Mouse (Mus musculus): ENCODE results near the gene Chrna5. TPM values are rescaled to one million over a fixed set of nuclear protein-coding genes. Genes with fewer than 3 reads are reported as not detected.
A peak's percentile ranks its signal among the peaks of the same experiment; 100 is the strongest.
"Not testable (repeated sequence)": the region's sequence is repeated elsewhere in the genome, so short reads cannot be mapped to it uniquely, and the experiment has no call there.

The Chrna5 gene
- 0.21 and 0.39 TPM in 2 replicates for polyA plus RNA-seq (2014; fragmentation: Nextera tagmentation; extraction: Ambion mirVana)

- Histone ChIP-seq H3K9ac (peak within 1 kb of the TSS; percentile 46), H3K4me3 (ENCODE audit: low read depth, low read length) (peak within 1 kb of the TSS; percentile 58), H3K4me2 (peak within 1 kb of the TSS; percentile 92), H3K9me3 (ENCODE audit: low read depth, low read length) (no peaks in the 10 kb centered on the region), H3K36me3 (ENCODE audit: insufficient read depth) (no peaks in the 10 kb centered on the region), H3K27ac (ENCODE audit: low read depth) (no peak within 1 kb of the TSS), H3K4me1 (ENCODE audit: insufficient read depth) (no peaks in the 10 kb centered on the region), H3K27me3 (ENCODE audit: insufficient read depth, low read length) (peaks cover 39% of the 10 kb centered on the region)
- no peak for DNase-seq
- no peak for ATAC-seq (ENCODE audit: insufficient read depth)
- 68% methylated on average over 8 of the region's 8 CpGs for WGBS
- no peak for TF ChIP-seq CTCF (IDR thresholded peaks at IDR 0.05; ENCODE audit: low read depth)
These were observed at the start of gene Chrna5 for GRCm38 (mm10) chr9:54980674-54981073. Gene Chrna5, plus strand, starts transcription at chr9:54980880.

GRCm38 (mm10) chr9:54931765-54932164, 48.9 kb upstream of the Chrna5 start:
- ATAC-seq (ENCODE audit: insufficient read depth) (no peak), DNase-seq (no peak)
- 0 out of 2 replicates have a peak, but pooled peaks have one; percentile 3 for TF ChIP-seq CTCF (IDR thresholded peaks at IDR 0.05; ENCODE audit: low read depth)
- no peak overlapping the region for H3K4me2 ChIP-seq
- H3K36me3 ChIP-seq (ENCODE audit: insufficient read depth): no peaks in the 10 kb centered on the region
- no peaks in the 10 kb centered on the region for H3K9me3 ChIP-seq (ENCODE audit: low read depth, low read length)
- whole genome bisulfite sequencing: 10% methylated on average over 1 of the region's 1 CpGs
- no peak overlapping the region for H3K4me3 ChIP-seq (ENCODE audit: low read depth, low read length)
- no peaks in the 10 kb centered on the region for H3K4me1 ChIP-seq (ENCODE audit: insufficient read depth)
- no peak overlapping the region for H3K27ac ChIP-seq (ENCODE audit: low read depth)
- H3K27me3 ChIP-seq (ENCODE audit: insufficient read depth, low read length): no peaks in the 10 kb centered on the region
- no peak overlapping the region for H3K9ac ChIP-seq

- no peak for TF ChIP-seq CTCF (IDR thresholded peaks at IDR 0.05; ENCODE audit: low read depth)
- 68% methylated on average over 2 of the region's 2 CpGs for WGBS
- no peak overlapping the region for H3K4me2 ChIP-seq
- H3K4me3 ChIP-seq (ENCODE audit: low read depth, low read length): no peak overlapping the region
- no peaks in the 10 kb centered on the region for H3K4me1 ChIP-seq (ENCODE audit: insufficient read depth)
- no peaks in the 10 kb centered on the region for H3K27me3 ChIP-seq (ENCODE audit: insufficient read depth, low read length)
- H3K36me3 ChIP-seq (ENCODE audit: insufficient read depth): no peaks in the 10 kb centered on the region
- DNase-seq (no peak), ATAC-seq (ENCODE audit: insufficient read depth) (no peak)
- H3K9me3 ChIP-seq (ENCODE audit: low read depth, low read length): no peaks in the 10 kb centered on the region
- H3K9ac ChIP-seq: no peak overlapping the region
- H3K27ac ChIP-seq (ENCODE audit: low read depth): no peak overlapping the region
These were observed 48.3 kb upstream of the Chrna5 start for GRCm38 (mm10) chr9:54932379-54932778.

GRCm38 (mm10) chr9:54942071-54942470, 38.6 kb upstream of the Chrna5 start:
- no peak overlapping the region for H3K4me2 ChIP-seq
- DNase-seq: no peak
- no peaks in the 10 kb centered on the region for H3K27me3 ChIP-seq (ENCODE audit: insufficient read depth, low read length)
- no peak for TF ChIP-seq CTCF (IDR thresholded peaks at IDR 0.05; ENCODE audit: low read depth)
- H3K9ac ChIP-seq: no peak overlapping the region
- no peak for ATAC-seq (ENCODE audit: insufficient read depth)
- H3K27ac ChIP-seq (ENCODE audit: low read depth): no peak overlapping the region
- 85% methylated on average over 4 of the region's 4 CpGs for WGBS
- no peaks in the 10 kb centered on the region for H3K4me1 ChIP-seq (ENCODE audit: insufficient read depth)
- no peaks in the 10 kb centered on the region for H3K9me3 ChIP-seq (ENCODE audit: low read depth, low read length)
- no peaks in the 10 kb centered on the region for H3K36me3 ChIP-seq (ENCODE audit: insufficient read depth)
- H3K4me3 ChIP-seq (ENCODE audit: low read depth, low read length): no peak overlapping the region

- Histone ChIP-seq H3K9ac (no peak overlapping the region), H3K4me2 (no peak overlapping the region), H3K4me1 (ENCODE audit: insufficient read depth) (no peaks in the 10 kb centered on the region), H3K4me3 (ENCODE audit: low read depth, low read length) (no peak overlapping the region), H3K9me3 (ENCODE audit: low read depth, low read length) (no peaks in the 10 kb centered on the region), H3K27me3 (ENCODE audit: insufficient read depth, low read length) (no peaks in the 10 kb centered on the region), H3K27ac (ENCODE audit: low read depth) (no peak overlapping the region), H3K36me3 (ENCODE audit: insufficient read depth) (no peaks in the 10 kb centered on the region)
- DNase-seq: no peak
- no peak for ATAC-seq (ENCODE audit: insufficient read depth)
- WGBS: 62% methylated on average over 2 of the region's 2 CpGs
- no peak for TF ChIP-seq CTCF (IDR thresholded peaks at IDR 0.05; ENCODE audit: low read depth)
These were observed 36.2 kb upstream of the Chrna5 start for GRCm38 (mm10) chr9:54944467-54944866.

- no peaks in the 10 kb centered on the region for H3K9me3 ChIP-seq (ENCODE audit: low read depth, low read length)
- H3K4me1 ChIP-seq (ENCODE audit: insufficient read depth): no peaks in the 10 kb centered on the region
- ATAC-seq (ENCODE audit: insufficient read depth) (no peak), DNase-seq (no peak)
- 64% methylated on average over 16 of the region's 16 CpGs for WGBS
- H3K36me3 ChIP-seq (ENCODE audit: insufficient read depth): no peaks in the 10 kb centered on the region
- no peak for TF ChIP-seq CTCF (IDR thresholded peaks at IDR 0.05; ENCODE audit: low read depth)
- H3K9ac ChIP-seq: no peak overlapping the region
- H3K27me3 ChIP-seq (ENCODE audit: insufficient read depth, low read length): no peaks in the 10 kb centered on the region
- no peak overlapping the region for H3K4me3 ChIP-seq (ENCODE audit: low read depth, low read length)
- H3K4me2 ChIP-seq: no peak overlapping the region
- H3K27ac ChIP-seq (ENCODE audit: low read depth): no peak overlapping the region
These were observed 34.4 kb upstream of the Chrna5 start for GRCm38 (mm10) chr9:54946256-54946655.

GRCm38 (mm10) chr9:54949465-54949864, 31.2 kb upstream of the Chrna5 start:
- Histone ChIP-seq H3K4me3 (ENCODE audit: low read depth, low read length) (no peak overlapping the region), H3K4me2 (no peak overlapping the region), H3K4me1 (ENCODE audit: insufficient read depth) (peaks cover 9% of the 10 kb centered on the region), H3K27me3 (ENCODE audit: insufficient read depth, low read length) (no peaks in the 10 kb centered on the region), H3K9me3 (ENCODE audit: low read depth, low read length) (no peaks in the 10 kb centered on the region), H3K36me3 (ENCODE audit: insufficient read depth) (peaks cover 23% of the 10 kb centered on the region), H3K27ac (ENCODE audit: low read depth) (no peak overlapping the region), H3K9ac (no peak overlapping the region)
- no peak for DNase-seq
- TF ChIP-seq CTCF (IDR thresholded peaks at IDR 0.05; ENCODE audit: low read depth): no peak
- ATAC-seq (ENCODE audit: insufficient read depth): no peak

- H3K27ac ChIP-seq (ENCODE audit: low read depth): peak overlapping the region; percentile 86; the same call in 1 of the 2 replicates
- not testable (repeated sequence) for H3K27me3 ChIP-seq (ENCODE audit: insufficient read depth, low read length); DNase-seq; H3K9me3 ChIP-seq (ENCODE audit: low read depth, low read length); H3K4me1 ChIP-seq (ENCODE audit: insufficient read depth)
- peaks cover 29% of the 10 kb centered on the region for H3K36me3 ChIP-seq (ENCODE audit: insufficient read depth)
- peak overlapping the region; percentile 80 for H3K4me3 ChIP-seq (ENCODE audit: low read depth, low read length)
- peak; percentile 35; the same call in 1 of the 2 replicates for ATAC-seq (ENCODE audit: insufficient read depth)
- peak overlapping the region; percentile 46; the same call in 1 of the 2 replicates for H3K9ac ChIP-seq
- WGBS: 47% methylated on average over 8 of the region's 8 CpGs
- H3K4me2 ChIP-seq: peak overlapping the region; percentile 80
These were observed 30.5 kb upstream of the Chrna5 start for GRCm38 (mm10) chr9:54950162-54950561.

Data from lung, embryonic 14.5 days (tissue).